Mouse (Mus musculus) kidney, postnatal 0 days (tissue): ENCODE data around the gene Cct4. TPM values are rescaled to one million over a fixed set of nuclear protein-coding genes. Genes with fewer than 3 reads are reported as not detected.

Source experiments
- ATAC-seq: fragments of 200-750 bp; cut with Nextera tagmentation; replicated peaks from 2 replicates; pipeline ENCODE4 v1.8.0; 2017; ENCODE audit warnings: low read depth, moderate number of reproducible peaks, moderate TSS enrichment, moderate library complexity; ENCODE audit not compliant: low FRiP score
- DNase-seq: peaks from one replicate; pipeline ENCODE4 v3.0.0-alpha.2; 2016; ENCODE audit warnings: low spot score
- H3K27ac ChIP-seq: fragments of 300-500 bp; sonication (generic); 2 replicates; pipeline ENCODE4 v1.5.1; 2014; ENCODE audit warnings: mild to moderate bottlenecking
- H3K27me3 ChIP-seq: fragments of 300-500 bp; sonication (generic); 2 replicates; pipeline ENCODE4 v1.6.1; 2014; ENCODE audit warnings: low read length, mixed read lengths; ENCODE audit not compliant: insufficient read depth
- H3K36me3 ChIP-seq: fragments of 300-500 bp; sonication (generic); 2 replicates; pipeline ENCODE4 v1.6.1; 2014; ENCODE audit warnings: low read length, mixed read lengths; ENCODE audit not compliant: insufficient read depth
- H3K4me1 ChIP-seq: fragments of 300-500 bp; sonication (generic); replicated peaks from 2 replicates; pipeline ENCODE4 v1.6.1; 2014; ENCODE audit warnings: antibody characterized with exemption, low read length, mixed read lengths; ENCODE audit not compliant: insufficient read depth
- H3K4me2 ChIP-seq: fragments of 300-500 bp; sonication (generic); 2 replicates; pipeline ENCODE4 v1.6.1; 2014; ENCODE audit warnings: mild to moderate bottlenecking, low read length, moderate library complexity, mixed read lengths
- H3K4me3 ChIP-seq: fragments of 300-500 bp; sonication (generic); replicated peaks from 2 replicates; pipeline ENCODE4 v1.5.1; 2014; ENCODE audit warnings: low read depth, low read length
- H3K9ac ChIP-seq: fragments of 300-500 bp; sonication (generic); 2 replicates; pipeline ENCODE4 v1.6.1; 2014; ENCODE audit warnings: low read depth, low read length
- H3K9me3 ChIP-seq: fragments of 300-500 bp; sonication (generic); replicated peaks from 2 replicates; pipeline ENCODE4 v1.6.1; 2016; ENCODE audit warnings: low read length, inconsistent platforms, mixed read lengths
- CTCF ChIP-seq: IDR thresholded peaks from 2 replicates; pipeline ENCODE4 v1.5.1; 2016; ENCODE audit warnings: antibody characterized with exemption, low read depth, mild to moderate bottlenecking, moderate library complexity
- WGBS: fragments of 180-500 bp; shearing (Covaris S2); extraction: QIAGEN DNeasy Blood & Tissue Kit; methylation state at CpG from one replicate; pipeline ENCODE4 v1.1.7; 2014; 5-methylcytosine and 5-hydroxymethylcytosine counted together
- polyA plus RNA-seq: library from polyadenylated mRNA; unstranded; fragments of >200 nt; fragmentation: Nextera tagmentation; extraction: Ambion mirVana; gene quantifications from 2 replicates; pipeline ENCODE4 v1.2.1, GENCODE M21; 2015

Cct4 gene
- polyA plus RNA-seq, 1 experiment from 2014 or later, result 223 TPM

GRCm38 (mm10) chr11:22971835-22972709, 18.2 kb upstream of the Cct4 start, which contains the start of gene Zrsr1:
Gene Zrsr1 (plus strand): TSS chr11:22972005.
- Histone ChIP-seq H3K4me3 (peak within 1 kb of the TSS; percentile 53), H3K4me1 (no peaks in the 10 kb centered on the region), H3K27me3 (no peaks in the 10 kb centered on the region), H3K36me3 (peaks cover 4% of the 10 kb centered on the region; the same call in 1 of the 2 replicates), H3K9me3 (0 out of 2 replicates have a peak, but pooled peaks cover 7% of the 10 kb centered on the region), H3K4me2 (peak within 1 kb of the TSS; percentile 67), H3K27ac (peak within 1 kb of the TSS; percentile 87), H3K9ac (peak within 1 kb of the TSS; percentile 53)
- DNase-seq (peak; percentile 81), ATAC-seq (peak; percentile 84)
- 51% methylated on average over 56 of the region's 56 CpGs for WGBS
- no peak for TF ChIP-seq CTCF

GRCm38 (mm10) chr11:22972746-22973526, 17.4 kb upstream of the Cct4 start:
- H3K9me3 ChIP-seq, result 0 out of 2 replicates have a peak, but pooled peaks cover 7% of the 10 kb centered on the region
- peak overlapping the region; percentile 69 for H3K4me2 ChIP-seq
- peak; percentile 71 for ATAC-seq
- peak; percentile 74 for DNase-seq
- peak overlapping the region; percentile 53 for H3K4me3 ChIP-seq
- peak overlapping the region; percentile 61 for H3K9ac ChIP-seq
- peaks cover 4% of the 10 kb centered on the region; the same call in 1 of the 2 replicates for H3K36me3 ChIP-seq
- H3K4me1 ChIP-seq, result no peaks in the 10 kb centered on the region
- 52% methylated on average over 45 of the region's 46 CpGs for WGBS
- peak overlapping the region; percentile 87 for H3K27ac ChIP-seq
- TF ChIP-seq CTCF, result no peak
- H3K27me3 ChIP-seq, result no peaks in the 10 kb centered on the region

- Histone ChIP-seq H3K27me3 (no peaks in the 10 kb centered on the region), H3K4me1 (no peaks in the 10 kb centered on the region), H3K27ac (peak overlapping the region; percentile 55), H3K9me3 (0 out of 2 replicates have a peak, but pooled peaks cover 7% of the 10 kb centered on the region), H3K9ac (peak overlapping the region; percentile 61), H3K4me2 (peak overlapping the region; percentile 69), H3K4me3 (peak overlapping the region; percentile 38), H3K36me3 (peaks cover 4% of the 10 kb centered on the region; the same call in 1 of the 2 replicates)
- DNase-seq, result peak; percentile 35
- TF ChIP-seq CTCF, result no peak
- 44% methylated on average over 14 of the region's 14 CpGs for WGBS
- no peak for ATAC-seq
Measured at GRCm38 (mm10) chr11:22973599-22973998, 16.7 kb upstream of the Cct4 start.

DNA sequence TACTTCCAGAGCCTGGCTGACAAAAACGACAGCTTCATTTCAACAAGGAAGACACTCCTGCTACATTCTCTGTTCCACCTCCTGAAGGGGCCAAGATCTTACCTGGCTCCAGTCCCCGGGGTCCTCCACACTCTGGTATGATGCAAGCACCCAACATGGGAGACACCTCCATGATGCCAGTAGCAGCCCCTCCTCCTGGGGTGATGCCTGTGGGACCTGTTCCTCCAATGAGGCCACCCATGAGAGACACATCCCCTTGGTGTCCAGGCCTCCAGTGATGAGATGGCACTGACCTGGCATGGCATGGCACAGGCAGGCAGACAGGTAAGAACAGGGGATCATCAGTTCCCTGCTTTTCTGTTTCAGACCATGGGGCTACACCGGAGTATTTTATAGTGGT, 12.1 kb upstream of the Cct4 start:
- no peak for ATAC-seq
- DNase-seq, result no peak
- H3K4me1 ChIP-seq, result peaks cover 8% of the 10 kb centered on the region; the same call in 1 of the 2 replicates
- H3K36me3 ChIP-seq, result no peaks in the 10 kb centered on the region; the same call in 1 of the 2 replicates
- H3K9me3 ChIP-seq, result no peaks in the 10 kb centered on the region
- no peak overlapping the region for H3K27ac ChIP-seq
- TF ChIP-seq CTCF, result no peak
- no peak overlapping the region for H3K4me3 ChIP-seq
- WGBS, result 89% methylated on average over 3 of the region's 3 CpGs
- no peak overlapping the region for H3K4me2 ChIP-seq
- no peaks in the 10 kb centered on the region for H3K27me3 ChIP-seq
- H3K9ac ChIP-seq, result no peak overlapping the region

DNA sequence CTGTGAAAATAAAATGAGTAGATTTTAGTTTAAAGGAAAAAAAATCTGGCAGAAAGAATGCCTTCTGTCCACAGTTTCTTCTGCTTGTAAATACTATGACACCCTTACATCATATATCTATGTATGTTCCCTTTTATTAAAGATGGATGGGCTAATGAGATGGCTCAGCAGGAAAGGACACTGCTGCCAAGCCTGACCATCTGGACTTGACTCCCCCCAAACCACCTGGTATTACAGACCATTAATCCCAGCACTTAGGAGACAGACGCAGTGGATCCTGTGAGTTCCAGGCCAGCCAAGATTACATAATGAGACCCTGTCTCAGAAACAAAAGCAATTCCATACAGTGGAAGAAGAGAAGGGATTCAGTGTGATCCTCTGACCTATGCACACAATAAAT, 11.6 kb upstream of the Cct4 start:
- Histone ChIP-seq H3K4me1 (peaks cover 8% of the 10 kb centered on the region; the same call in 1 of the 2 replicates), H3K4me2 (no peak overlapping the region), H3K9me3 (no peaks in the 10 kb centered on the region), H3K36me3 (no peaks in the 10 kb centered on the region; the same call in 1 of the 2 replicates), H3K27ac (no peak overlapping the region), H3K4me3 (no peak overlapping the region), H3K9ac (no peak overlapping the region), H3K27me3 (no peaks in the 10 kb centered on the region)
- DNase-seq (no peak), ATAC-seq (no peak)
- WGBS, result 38% methylated on average over 1 of the region's 1 CpGs
- no peak for TF ChIP-seq CTCF

- 88% methylated on average over 1 of the region's 1 CpGs for WGBS
- no peaks in the 10 kb centered on the region for H3K9me3 ChIP-seq
- TF ChIP-seq CTCF, result no peak
- no peak for ATAC-seq
- H3K9ac ChIP-seq, result no peak overlapping the region
- DNase-seq, result no peak
- no peak overlapping the region for H3K4me2 ChIP-seq
- H3K27ac ChIP-seq, result no peak overlapping the region
- H3K4me3 ChIP-seq, result no peak overlapping the region
- no peaks in the 10 kb centered on the region for H3K27me3 ChIP-seq
- no peaks in the 10 kb centered on the region; the same call in 1 of the 2 replicates for H3K36me3 ChIP-seq
- peaks cover 8% of the 10 kb centered on the region; the same call in 1 of the 2 replicates for H3K4me1 ChIP-seq
Measured at GRCm38 (mm10) chr11:22979221-22979620, 11.1 kb upstream of the Cct4 start.
